Mouse (Mus musculus) CH12.LX (cell line): Measurements from ENCODE around the gene Inafm2.

ENCODE experiments used
- BHLHE40 ChIP-seq: IDR thresholded peaks from 2 replicates; pipeline ENCODE4 v1.6.1; 2011; ENCODE audit warnings: mild to moderate bottlenecking, low read depth, low read length, improper control_type of control experiment
- CTCF ChIP-seq, 2 experiments: IDR thresholded peaks in 1 of 2; conservative IDR thresholded peaks in 1 of 2; 2 replicates each; pipeline ENCODE4 v1.5.1; 2011 to 2012; ENCODE audit warnings: low read depth in 2 of 2, low read length in 2 of 2, improper control_type of control experiment in 1 of 2, inconsistent platforms in 1 of 2, mild to moderate bottlenecking in 1 of 2, moderate library complexity in 1 of 2
- MAFK ChIP-seq: IDR thresholded peaks from 2 replicates; pipeline ENCODE4 v1.6.1; 2011; ENCODE audit warnings: low read length, improper control_type of control experiment; ENCODE audit not compliant: insufficient replicate concordance
- POLR2AphosphoS2 ChIP-seq: IDR thresholded peaks from 2 replicates; pipeline ENCODE4 v1.6.1; 2011; ENCODE audit warnings: low read depth, low read length, improper control_type of control experiment
- SMC3 ChIP-seq: IDR thresholded peaks from 2 replicates; pipeline ENCODE4 v1.6.1; 2011; ENCODE audit warnings: low read depth, low read length, improper control_type of control experiment
- TCF12 ChIP-seq: IDR thresholded peaks from 2 replicates; pipeline ENCODE4 v1.6.1; 2014; ENCODE audit warnings: low read depth, mild to moderate bottlenecking, inconsistent platforms, low read length, improper control_type of control experiment
- ZMIZ1 ChIP-seq: IDR thresholded peaks from 2 replicates; pipeline ENCODE4 v1.6.1; 2012; ENCODE audit warnings: low read depth, mild to moderate bottlenecking, inconsistent platforms, low read length, improper control_type of control experiment

- TF ChIP-seq SMC3 (no peak), CTCF (conservative IDR thresholded peaks at IDR 0.05 in 1 of 2, IDR thresholded peaks at IDR 0.05 in 1 of 2; ENCODE audit: low read depth in 2 of 2, low read length in 2 of 2) (no peak), POLR2AphosphoS2 (no peak), MAFK (no peak), ZMIZ1 (no peak), BHLHE40 (no peak), TCF12 (no peak)
These were observed 4.9 kb downstream of the Inafm2 start for GRCm38 (mm10) chr2:118750476-118750875.
